Mouse (Mus musculus) granulocyte monocyte progenitor cell, adult 5-6 weeks (primary cell): ENCODE data around the gene Ctnnd2. TPM values are rescaled to one million over a fixed set of nuclear protein-coding genes. Genes with fewer than 3 reads are reported as not detected.

Experiments used
- ATAC-seq: replicated peaks from 2 replicates; pipeline ENCODE4 v1.8.0; 2016; ENCODE audit warnings: mild to moderate bottlenecking, moderate TSS enrichment, inconsistent platforms; ENCODE audit not compliant: poor library complexity, severe bottlenecking
- total RNA-seq, 2 experiments: library from RNA; stranded (forward) in 1 of 2; stranded (reverse) in 1 of 2; fragments of 200-712, 200-1000 nt in 1 of 2; fragments of >200 nt in 1 of 2; fragmentation: Nextera tagmentation in 1 of 2; gene quantifications; 2 replicates each; pipeline ENCODE4 v1.2.3; 2014 to 2017

Gene Ctnnd2
- total RNA-seq, 2 experiments from 2014 or later, result not detected

DNA sequence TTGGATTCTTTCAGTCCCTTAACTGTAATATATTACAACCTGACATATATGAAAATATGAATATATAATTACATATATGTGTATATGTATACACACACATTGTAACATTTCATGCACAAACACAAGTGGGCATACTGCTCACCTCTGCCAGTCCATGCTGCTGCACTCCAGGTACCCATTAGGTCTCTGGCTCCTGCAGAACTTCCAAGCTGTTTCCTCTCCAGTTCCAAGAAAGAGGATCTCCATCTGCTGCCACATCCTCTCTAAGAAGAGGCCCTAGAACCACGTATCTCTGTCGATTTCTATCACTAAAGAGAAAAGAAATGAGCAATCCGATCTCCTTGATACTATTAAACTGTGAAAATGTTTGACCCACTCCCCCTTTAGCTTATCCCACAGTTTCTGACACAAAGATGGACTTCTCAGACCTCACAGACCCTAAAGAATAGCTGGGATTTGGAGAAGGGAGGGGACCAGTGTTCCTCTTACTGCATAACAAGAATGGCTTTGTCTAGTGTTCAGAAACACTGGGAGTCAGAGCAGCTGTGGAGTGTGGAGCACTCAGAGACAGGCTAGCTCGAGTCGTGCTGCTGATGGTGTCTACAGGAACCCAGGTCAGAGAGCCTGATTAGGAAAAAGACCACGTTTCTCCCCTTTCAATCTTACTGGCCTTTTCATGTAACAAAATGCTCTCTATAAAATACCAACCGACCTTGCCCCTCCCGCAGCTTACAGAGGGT, 790.2 kb downstream of the Ctnnd2 start:
- ATAC-seq, result no peak

GRCm38 (mm10) chr15:30964046-30964445, 791.7 kb downstream of the Ctnnd2 start:
- no peak for ATAC-seq

GRCm38 (mm10) chr15:30964865-30965679, 792.7 kb downstream of the Ctnnd2 start:
- no peak for ATAC-seq

- ATAC-seq, result no peak
Observed at GRCm38 (mm10) chr15:30966826-30967225, 794.4 kb downstream of the Ctnnd2 start.

DNA sequence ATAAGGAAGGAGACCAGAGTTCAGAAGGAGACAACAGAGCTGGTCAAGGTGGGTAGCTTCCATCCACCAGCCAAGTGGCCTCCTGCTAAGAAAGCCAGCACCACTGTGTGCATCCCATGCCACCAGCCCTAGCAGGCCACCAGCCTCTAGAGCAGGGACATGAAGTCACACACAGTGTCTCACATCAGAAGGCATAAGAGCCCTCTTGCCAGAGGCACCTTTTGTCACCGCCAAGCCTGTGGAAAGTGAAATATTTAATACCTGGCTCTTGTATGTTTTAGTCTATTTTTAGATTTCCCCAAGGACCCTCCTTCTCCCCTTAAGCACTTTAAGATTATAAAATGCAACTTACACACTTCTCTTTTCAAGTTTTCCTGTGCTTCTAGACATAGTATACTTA, 802.0 kb downstream of the Ctnnd2 start:
- ATAC-seq, result no peak

GRCm38 (mm10) chr15:30974991-30975775, 802.8 kb downstream of the Ctnnd2 start:
- no peak for ATAC-seq

- no peak for ATAC-seq
Observed at GRCm38 (mm10) chr15:30977166-30977740, 804.9 kb downstream of the Ctnnd2 start.

DNA sequence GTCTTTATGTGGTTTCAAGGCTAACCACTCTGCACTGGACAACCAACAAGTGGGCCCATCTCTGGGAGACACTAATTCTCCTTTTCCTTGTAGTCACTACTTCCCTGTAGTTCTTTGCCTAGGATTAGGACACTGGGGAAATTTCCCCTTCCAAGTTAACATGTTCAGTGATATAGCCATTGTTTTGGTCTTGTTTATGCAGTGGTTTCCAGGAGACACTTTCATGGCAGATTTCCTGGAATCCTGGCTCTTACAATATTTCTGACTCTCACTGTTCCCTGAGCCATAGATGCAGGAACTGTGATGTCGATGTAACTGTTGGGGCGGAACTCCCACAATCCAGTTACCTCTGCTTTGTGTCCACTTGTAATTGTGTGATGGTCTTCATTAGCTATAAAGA, 814.5 kb downstream of the Ctnnd2 start:
- no peak for ATAC-seq

GRCm38 (mm10) chr15:30990421-30991252, 818.2 kb downstream of the Ctnnd2 start:
- no peak for ATAC-seq

DNA sequence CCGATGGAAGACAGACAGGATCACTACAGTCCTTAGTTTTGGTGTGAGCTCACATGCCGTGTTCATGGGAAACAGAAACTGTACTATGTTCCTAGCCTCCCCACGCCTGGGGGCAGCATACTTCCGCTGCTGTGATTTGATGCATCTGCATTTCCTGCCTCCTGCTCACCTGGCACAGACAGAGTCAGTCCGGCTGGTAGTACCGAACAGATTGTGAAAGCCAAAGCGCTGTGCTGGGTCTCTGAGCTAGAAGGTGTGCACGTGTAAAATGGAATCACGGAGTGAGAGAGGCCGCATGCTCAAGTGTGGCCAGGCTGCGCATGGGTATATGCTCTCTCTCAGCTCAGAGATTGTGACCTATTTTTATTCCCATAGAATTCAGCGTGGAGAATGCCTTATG, 820.0 kb downstream of the Ctnnd2 start:
- no peak for ATAC-seq

- ATAC-seq, result no peak
Observed at GRCm38 (mm10) chr15:30992901-30993300, 820.5 kb downstream of the Ctnnd2 start.

GRCm38 (mm10) chr15:30995346-30995745, 823.0 kb downstream of the Ctnnd2 start:
- no peak for ATAC-seq

- ATAC-seq, result no peak
Observed at GRCm38 (mm10) chr15:31004468-31004867, 832.1 kb downstream of the Ctnnd2 start.

DNA sequence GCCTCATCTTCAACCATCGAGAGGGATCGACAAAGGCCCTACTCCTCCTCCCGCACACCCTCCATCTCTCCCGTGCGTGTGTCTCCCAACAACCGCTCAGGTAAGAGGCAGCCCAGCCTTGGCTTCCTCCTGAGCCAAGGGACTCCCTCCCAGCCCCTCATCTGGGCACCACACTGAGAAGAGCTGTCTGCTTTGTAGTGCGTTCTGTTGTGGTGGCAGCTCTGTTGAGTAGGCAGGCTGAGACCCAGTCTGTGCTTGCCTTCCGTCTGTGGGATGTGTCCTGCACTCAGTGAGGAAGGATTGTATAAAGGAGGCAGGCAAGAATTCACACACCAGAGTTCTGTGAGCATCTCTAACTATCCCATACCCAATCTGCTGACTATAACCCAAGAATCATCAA, 832.6 kb downstream of the Ctnnd2 start:
- no peak for ATAC-seq

DNA sequence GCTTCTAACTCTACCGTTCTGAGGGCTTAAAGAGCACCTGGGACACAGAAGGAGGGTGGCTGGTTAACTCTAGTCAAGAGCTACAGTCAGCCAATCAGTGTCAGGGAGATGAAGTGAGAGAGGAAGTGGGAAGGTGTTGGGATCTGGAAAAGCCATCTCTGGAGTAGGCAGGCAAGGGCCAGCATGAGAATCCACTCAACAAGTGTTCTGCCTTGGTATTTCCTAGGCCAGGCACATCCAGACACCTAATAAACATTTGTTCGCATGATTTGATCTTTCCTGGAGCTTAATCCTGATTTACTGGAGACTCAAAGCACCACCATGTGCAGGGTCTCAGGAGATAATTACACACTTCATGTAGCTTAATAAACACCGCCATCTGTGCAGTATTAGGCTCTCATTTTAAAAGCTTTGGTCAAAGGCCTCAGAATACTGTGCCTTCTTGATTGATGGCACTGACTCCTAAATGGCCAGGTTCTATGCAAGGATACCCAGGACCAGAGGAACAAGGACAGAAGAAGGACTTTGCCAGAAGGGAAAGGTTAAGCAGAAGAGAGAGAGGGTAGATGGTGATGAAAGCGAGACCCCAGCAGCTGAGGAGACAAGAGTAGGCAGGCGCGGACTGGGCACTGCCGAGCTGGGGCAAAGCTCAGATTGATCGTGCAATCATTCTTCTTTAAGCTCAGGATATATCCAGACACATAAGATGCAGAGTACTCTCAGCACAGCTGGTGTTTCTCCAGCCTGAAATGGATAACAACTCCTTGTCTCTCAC, 833.8 kb downstream of the Ctnnd2 start:
- no peak for ATAC-seq

GRCm38 (mm10) chr15:31006825-31007157, 834.4 kb downstream of the Ctnnd2 start:
- ATAC-seq, result no peak

DNA sequence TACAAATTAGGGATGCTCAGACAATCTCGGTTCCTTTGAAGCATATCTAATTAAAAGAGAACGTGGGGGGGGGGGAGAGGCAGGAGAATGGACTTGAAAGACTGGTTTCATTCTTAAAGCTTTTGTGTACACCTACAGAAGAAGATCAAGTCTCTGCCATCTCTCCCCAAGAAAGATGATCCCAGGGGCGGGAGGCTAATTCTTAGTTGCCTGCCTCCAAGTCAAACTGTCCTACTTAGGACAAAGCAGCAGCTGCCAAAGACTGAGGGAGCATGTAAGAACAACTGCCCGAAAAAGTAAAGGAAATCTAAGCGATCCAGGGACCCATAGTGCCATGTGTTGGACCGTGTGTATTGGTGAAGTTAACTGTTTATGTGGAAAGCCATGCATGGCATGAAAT, 836.2 kb downstream of the Ctnnd2 start:
- ATAC-seq, result no peak

GRCm38 (mm10) chr15:31020769-31021168, 848.4 kb downstream of the Ctnnd2 start:
- ATAC-seq, result no peak

DNA sequence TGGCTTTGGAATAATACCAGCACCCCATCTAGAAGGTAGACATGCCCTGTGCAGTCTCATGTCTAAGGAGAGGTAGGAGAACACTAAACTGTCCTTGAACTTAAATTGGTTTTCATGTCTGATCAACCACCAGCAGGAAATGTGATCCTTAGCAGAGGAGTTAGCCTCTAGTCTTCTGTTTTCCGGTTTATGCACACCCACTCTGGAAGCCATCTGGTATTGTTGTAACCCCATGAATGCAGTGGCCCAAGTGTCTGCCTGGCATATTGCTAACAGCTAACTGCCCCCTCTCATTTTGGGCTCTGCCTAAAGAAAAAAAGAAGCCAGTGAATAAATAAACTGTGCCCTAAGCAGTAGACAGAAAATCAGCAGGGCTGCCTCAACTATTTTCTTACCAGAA, 849.6 kb downstream of the Ctnnd2 start:
- no peak for ATAC-seq
